Mouse (Mus musculus) ES-E14 (cell line): ENCODE data around the gene D630036H23Rik.

Experiments
- CHD2 ChIP-seq: IDR thresholded peaks from 2 replicates; pipeline ENCODE4 v1.6.1; 2014; ENCODE audit warnings: mild to moderate bottlenecking, low read depth, low read length, inconsistent platforms
- ZC3H11A ChIP-seq: IDR thresholded peaks from 2 replicates; pipeline ENCODE4 v1.6.1; 2012; ENCODE audit warnings: low read depth, mild to moderate bottlenecking, inconsistent platforms, low read length, borderline replicate concordance
- ZNF384 ChIP-seq: IDR thresholded peaks from 2 replicates; pipeline ENCODE4 v1.6.1; 2012; ENCODE audit warnings: low read depth, low read length, inconsistent platforms

GRCm38 (mm10) chr12:36360064-36360463 is 21.9 kb downstream of the D630036H23Rik start:
- TF ChIP-seq ZNF384 (no peak), CHD2 (no peak), ZC3H11A (no peak)
